Mouse (Mus musculus) lung, adult 2 months (tissue): Measurements from ENCODE around the gene Eqtn.

Experiments used
- CTCF ChIP-seq: fragments of 200-500 bp; IDR thresholded peaks from 2 replicates; pipeline ENCODE4 v1.5.1; 2011; ENCODE audit warnings: mild to moderate bottlenecking, low read length, control low read depth; ENCODE audit not compliant: insufficient read depth
- POLR2A ChIP-seq: fragments of 200-500 bp; IDR thresholded peaks from 2 replicates; pipeline ENCODE4 v1.6.1; 2011; ENCODE audit warnings: low read depth, mild to moderate bottlenecking, control low read depth, low read length, borderline replicate concordance; ENCODE audit errors: extremely low read depth

DNA sequence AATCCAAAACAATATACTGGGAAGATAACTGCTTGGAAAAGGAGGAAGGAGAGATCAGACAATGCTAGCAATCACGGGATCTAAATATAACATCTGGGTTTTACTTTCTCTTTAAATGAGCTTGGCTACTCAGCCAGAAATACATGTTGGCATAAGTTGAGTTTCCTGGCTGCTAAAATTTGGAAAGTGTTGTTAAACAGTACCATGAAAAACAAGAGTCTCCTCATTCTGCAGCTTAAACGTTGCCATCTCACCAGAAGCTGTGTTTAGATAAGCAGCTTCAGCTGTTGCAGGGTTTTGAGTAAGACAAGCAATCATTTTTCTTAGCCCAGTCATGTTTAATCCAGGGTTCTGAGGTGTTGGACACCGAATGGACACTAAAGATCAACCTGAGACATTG, 26.9 kb downstream of the Eqtn start:
- no peak for TF ChIP-seq CTCF
- no peak for TF ChIP-seq POLR2A
